8 mouse cellular contexts compared by ENCODE assay signal in genomic region chr1:162859545-162859976, GRCm38 (mm10). TPM values are rescaled to one million over a fixed set of nuclear protein-coding genes. Genes with fewer than 3 reads are reported as not detected.
A peak's percentile ranks its signal among the peaks of the same experiment; 100 is the strongest.
DNase-seq lines count a peak whose midpoint lies in the region; ATAC-seq and TF ChIP-seq lines count a peak whose summit lies in the region.

No protein-coding gene starts in this region.

- no peak overlapping the region for H3K4me3 ChIP-seq in heart, postnatal 0 days (ENCODE audit: low read depth, low read length)
- no peak overlapping the region for H3K4me3 ChIP-seq in embryonic facial prominence, embryonic 11.5 days (ENCODE audit: low read depth, low read length)
- peak overlapping the region; percentile 5; the same call in 1 of the 2 replicates for H3K4me3 ChIP-seq in hindbrain, embryonic 14.5 days (replicated peaks; ENCODE audit: low read length)
- H3K4me3 ChIP-seq in midbrain, embryonic 11.5 days (ENCODE audit: low read depth, low read length), result no peak overlapping the region

- TF ChIP-seq CTCF in heart, postnatal 0 days (IDR thresholded peaks at IDR 0.05; ENCODE audit: low read depth), result no peak

- TF ChIP-seq EP300 in heart, postnatal 0 days (IDR thresholded peaks at IDR 0.05; ENCODE audit: low read depth), result no peak

- H3K4me2 ChIP-seq in heart, postnatal 0 days (ENCODE audit: low read depth, low read length), result peak overlapping the region; percentile 44; the same call in 1 of the 2 replicates
- H3K4me2 ChIP-seq in embryonic facial prominence, embryonic 11.5 days (ENCODE audit: low read depth, low read length), result no peak overlapping the region
- H3K4me2 ChIP-seq in hindbrain, embryonic 14.5 days (replicated peaks), result peak overlapping the region; percentile 38
- no peak overlapping the region for H3K4me2 ChIP-seq in midbrain, embryonic 11.5 days

- H3K9me3 ChIP-seq in heart, postnatal 0 days (replicated peaks; ENCODE audit: control insufficient read depth, low read length), result no peaks in the 10 kb centered on the region
- no peaks in the 10 kb centered on the region for H3K9me3 ChIP-seq in embryonic facial prominence, embryonic 11.5 days (replicated peaks; ENCODE audit: control insufficient read depth, low read length)
- no peaks in the 10 kb centered on the region for H3K9me3 ChIP-seq in hindbrain, embryonic 14.5 days (ENCODE audit: control insufficient read depth, low read length)
- no peaks in the 10 kb centered on the region for H3K9me3 ChIP-seq in midbrain, embryonic 11.5 days (ENCODE audit: control insufficient read depth, low read length)

- H3K4me1 ChIP-seq in heart, postnatal 0 days (ENCODE audit: control insufficient read depth, insufficient read depth), result no peaks in the 10 kb centered on the region
- H3K4me1 ChIP-seq in embryonic facial prominence, embryonic 11.5 days (ENCODE audit: control insufficient read depth, insufficient read depth, low read length), result no peaks in the 10 kb centered on the region; the same call in 1 of the 2 replicates
- 0 out of 2 replicates have a peak, but pooled peaks cover 5% of the 10 kb centered on the region for H3K4me1 ChIP-seq in hindbrain, embryonic 14.5 days (replicated peaks; ENCODE audit: control insufficient read depth, insufficient read depth, low read length)
- peaks cover 11% of the 10 kb centered on the region for H3K4me1 ChIP-seq in midbrain, embryonic 11.5 days (ENCODE audit: control insufficient read depth, insufficient read depth, low read length)

- H3K36me3 ChIP-seq in heart, postnatal 0 days (replicated peaks; ENCODE audit: control insufficient read depth, insufficient read depth, low read length), result no peaks in the 10 kb centered on the region
- H3K36me3 ChIP-seq in embryonic facial prominence, embryonic 11.5 days (replicated peaks; ENCODE audit: control insufficient read depth, insufficient read depth, low read depth, low read length), result no peaks in the 10 kb centered on the region
- no peaks in the 10 kb centered on the region for H3K36me3 ChIP-seq in hindbrain, embryonic 14.5 days (replicated peaks; ENCODE audit: control insufficient read depth, insufficient read depth)
- H3K36me3 ChIP-seq in midbrain, embryonic 11.5 days (ENCODE audit: control insufficient read depth, insufficient read depth, low read length), result no peaks in the 10 kb centered on the region

- H3K27ac ChIP-seq in heart, postnatal 0 days (ENCODE audit: low read depth), result no peak overlapping the region
- H3K27ac ChIP-seq in embryonic facial prominence, embryonic 11.5 days (replicated peaks; ENCODE audit: low read depth, low read length), result no peak overlapping the region
- peak overlapping the region; percentile 66 for H3K27ac ChIP-seq in hindbrain, embryonic 14.5 days
- H3K27ac ChIP-seq in midbrain, embryonic 11.5 days (ENCODE audit: low read depth, low read length), result no peak overlapping the region

- no peaks in the 10 kb centered on the region for H3K27me3 ChIP-seq in heart, postnatal 0 days (ENCODE audit: control insufficient read depth, insufficient read depth, low read length)
- no peaks in the 10 kb centered on the region for H3K27me3 ChIP-seq in embryonic facial prominence, embryonic 11.5 days (ENCODE audit: control insufficient read depth, insufficient read depth, low read length)
- no peaks in the 10 kb centered on the region for H3K27me3 ChIP-seq in hindbrain, embryonic 14.5 days (ENCODE audit: control insufficient read depth, insufficient read depth, low read length)
- H3K27me3 ChIP-seq in midbrain, embryonic 11.5 days (ENCODE audit: control insufficient read depth, insufficient read depth, low read length), result no peaks in the 10 kb centered on the region

- DNase-seq in heart, postnatal 0 days (ENCODE audit: low spot score), result no peak
- no peak for DNase-seq in heart, adult 11 months
- DNase-seq in embryonic facial prominence, embryonic 11.5 days (ENCODE audit: low spot score), result no peak
- no peak for DNase-seq in hindbrain, embryonic 14.5 days (ENCODE audit: low spot score)
- peak; percentile 83 for DNase-seq in midbrain, embryonic 11.5 days (ENCODE audit: low spot score, missing footprints)
- no peak for DNase-seq in right cerebral cortex, postnatal 25 days
- DNase-seq in yolk sac, embryonic 10.5 days (ENCODE audit: low spot score), result no peak

- 62% methylated on average over 10 of the region's 10 CpGs for WGBS in heart, postnatal 0 days
- WGBS in embryonic facial prominence, embryonic 11.5 days, result 37% methylated on average over 10 of the region's 10 CpGs
- 51% methylated on average over 10 of the region's 10 CpGs for WGBS in hindbrain, embryonic 14.5 days
- WGBS in midbrain, embryonic 11.5 days, result 21% methylated on average over 10 of the region's 10 CpGs

- H3K9ac ChIP-seq in heart, postnatal 0 days (replicated peaks; ENCODE audit: low read depth, low read length), result no peak overlapping the region
- H3K9ac ChIP-seq in embryonic facial prominence, embryonic 11.5 days (replicated peaks; ENCODE audit: low read length), result no peak overlapping the region
- H3K9ac ChIP-seq in hindbrain, embryonic 14.5 days, result no peak overlapping the region
- H3K9ac ChIP-seq in midbrain, embryonic 11.5 days (ENCODE audit: low read length), result no peak overlapping the region

- no peak for ATAC-seq in heart, postnatal 0 days (ENCODE audit: insufficient read depth, low read depth)
- ATAC-seq in embryonic facial prominence, embryonic 11.5 days (replicated peaks; ENCODE audit: insufficient number of reproducible peaks, low FRiP score, low TSS enrichment, low read depth), result 0 out of 2 replicates have a peak, but pooled peaks have one; percentile 17
- peak; percentile 62; the same call in 1 of the 2 replicates for ATAC-seq in hindbrain, embryonic 14.5 days (ENCODE audit: low FRiP score)
- ATAC-seq in midbrain, embryonic 11.5 days (ENCODE audit: low FRiP score), result peak; percentile 43; the same call in 1 of the 2 replicates
- no peak for ATAC-seq in erythroid progenitor cell, adult 5-6 weeks (replicated peaks; ENCODE audit: low FRiP score, poor library complexity, severe bottlenecking)

RNA-seq across cellular contexts. Expression of gene Fmo1, which starts 6.8 kb away (rescaled TPM):
- total RNA-seq in heart, postnatal 0 days (2014; rRNA removed; ENCODE audit: low replicate concordance), result 18.6 and 37.3 TPM in 2 replicates
- 12.8 and 17.0 TPM in 2 replicates for polyA plus RNA-seq in heart, postnatal 0 days (2015; fragmentation: Nextera tagmentation; extraction: Ambion mirVana)
- polyA plus RNA-seq in embryonic facial prominence, embryonic 11.5 days (2014; fragmentation: Nextera tagmentation; extraction: Ambion mirVana), result 7.8 and 9.1 TPM in 2 replicates
- polyA plus RNA-seq in hindbrain, embryonic 14.5 days (2014; fragmentation: Nextera tagmentation; extraction: Ambion mirVana), result 35.6 and 36.6 TPM in 2 replicates
- polyA plus RNA-seq in midbrain, embryonic 11.5 days (2014; fragmentation: Nextera tagmentation; extraction: Ambion mirVana), result 26.5 and 30.8 TPM in 2 replicates
- total RNA-seq in erythroid progenitor cell, adult 5-6 weeks (2015; ENCODE audit: low replicate concordance), result 2.9 TPM in 1 of 2 replicates, not detected in the other
- total RNA-seq in erythroid progenitor cell, adult 5-6 weeks (2017; ENCODE audit: low replicate concordance), result 1.3 TPM in 1 of 2 replicates, not detected in the other

RNA-seq across cellular contexts. Expression of gene Fmo2, which starts 39.0 kb away (rescaled TPM):
- 2.5 and 4.5 TPM in 2 replicates for total RNA-seq in heart, postnatal 0 days (2014; rRNA removed; ENCODE audit: low replicate concordance)
- 4.9 and 7.3 TPM in 2 replicates for polyA plus RNA-seq in heart, postnatal 0 days (2015; fragmentation: Nextera tagmentation; extraction: Ambion mirVana)
- 0.67 TPM in 1 of 2 replicates, not detected in the other for polyA plus RNA-seq in embryonic facial prominence, embryonic 11.5 days (2014; fragmentation: Nextera tagmentation; extraction: Ambion mirVana)
- 0.12 and 0.26 TPM in 2 replicates for polyA plus RNA-seq in hindbrain, embryonic 14.5 days (2014; fragmentation: Nextera tagmentation; extraction: Ambion mirVana)
- polyA plus RNA-seq in midbrain, embryonic 11.5 days (2014; fragmentation: Nextera tagmentation; extraction: Ambion mirVana), result not detected in 2 replicates
- total RNA-seq in erythroid progenitor cell, adult 5-6 weeks (2015; ENCODE audit: low replicate concordance), result 2.2 TPM in 1 of 2 replicates, not detected in the other
- total RNA-seq in erythroid progenitor cell, adult 5-6 weeks (2017; ENCODE audit: low replicate concordance), result 0.68 TPM in 1 of 2 replicates, not detected in the other

RNA-seq across cellular contexts. Expression of gene Fmo4, which starts 45.8 kb away (rescaled TPM):
- total RNA-seq in heart, postnatal 0 days (2014; rRNA removed; ENCODE audit: low replicate concordance), result 1.3 and 3.1 TPM in 2 replicates
- polyA plus RNA-seq in heart, postnatal 0 days (2015; fragmentation: Nextera tagmentation; extraction: Ambion mirVana), result 0.20 and 0.32 TPM in 2 replicates
- polyA plus RNA-seq in embryonic facial prominence, embryonic 11.5 days (2014; fragmentation: Nextera tagmentation; extraction: Ambion mirVana), result 0.21 and 0.32 TPM in 2 replicates
- 0.31 and 0.88 TPM in 2 replicates for polyA plus RNA-seq in hindbrain, embryonic 14.5 days (2014; fragmentation: Nextera tagmentation; extraction: Ambion mirVana)
- 0.85 and 0.86 TPM in 2 replicates for polyA plus RNA-seq in midbrain, embryonic 11.5 days (2014; fragmentation: Nextera tagmentation; extraction: Ambion mirVana)
- not detected in 2 replicates for total RNA-seq in erythroid progenitor cell, adult 5-6 weeks (2015; ENCODE audit: low replicate concordance)
- total RNA-seq in erythroid progenitor cell, adult 5-6 weeks (2017; ENCODE audit: low replicate concordance), result not detected in 2 replicates

Comparison
In these comparisons a context has a peak if more than half of its experiments do, and no peak if none do; other contexts are left out.
1. ATAC-seq: peak in embryonic facial prominence, embryonic 11.5 days (single experiment), hindbrain, embryonic 14.5 days (single experiment) and midbrain, embryonic 11.5 days (single experiment); none in heart, postnatal 0 days (single experiment) and erythroid progenitor cell, adult 5-6 weeks (single experiment).
2. H3K4me2 ChIP-seq: peak in heart, postnatal 0 days (single experiment) and hindbrain, embryonic 14.5 days (single experiment); none in embryonic facial prominence, embryonic 11.5 days (single experiment) and midbrain, embryonic 11.5 days (single experiment).